Mouse (Mus musculus): ENCODE data around the gene Tnfsf12. TPM values are rescaled to one million over a fixed set of nuclear protein-coding genes. Genes with fewer than 3 reads are reported as not detected.

Tnfsf12 gene
- total RNA-seq, 2 experiments from 2014 or later: 7.2 to 12.3 TPM

DNA sequence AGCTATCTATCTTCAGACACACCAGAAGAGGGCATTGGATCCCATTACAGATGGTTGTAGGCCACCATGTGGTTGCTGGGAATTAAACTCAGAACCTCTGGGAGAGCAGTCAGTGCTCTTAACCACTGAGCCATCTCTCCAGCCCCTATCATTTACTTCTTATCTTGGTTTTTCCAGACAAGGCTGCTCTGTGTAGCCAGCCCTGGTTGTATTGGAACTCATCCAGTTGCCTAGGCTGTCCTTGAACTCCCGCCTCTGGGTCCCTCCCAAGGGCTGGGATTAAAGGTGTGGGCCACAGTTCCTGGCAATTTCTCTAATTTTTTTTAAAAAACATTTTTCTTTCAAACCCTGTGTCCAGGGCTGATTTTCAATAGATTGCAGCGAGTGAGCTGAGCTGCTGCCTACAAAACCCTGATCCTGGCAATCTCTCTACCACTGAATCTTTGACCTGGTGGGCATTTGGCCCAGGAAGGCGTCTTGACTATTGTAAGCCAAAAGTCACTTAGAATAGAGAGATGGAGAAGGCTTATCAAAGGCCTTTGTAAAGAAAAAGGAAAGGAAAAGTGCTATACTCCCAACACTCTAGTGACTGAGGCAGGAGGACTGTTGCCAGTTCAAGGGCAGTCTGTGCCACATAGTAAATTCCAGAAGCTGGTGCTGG lies 34.3 kb downstream of the Tnfsf12 start:
- intact Hi-C loops (cut with DNase I): no loop called here
- DNase-seq (ENCODE audit: low spot score in 2 of 2): no peak

DNA sequence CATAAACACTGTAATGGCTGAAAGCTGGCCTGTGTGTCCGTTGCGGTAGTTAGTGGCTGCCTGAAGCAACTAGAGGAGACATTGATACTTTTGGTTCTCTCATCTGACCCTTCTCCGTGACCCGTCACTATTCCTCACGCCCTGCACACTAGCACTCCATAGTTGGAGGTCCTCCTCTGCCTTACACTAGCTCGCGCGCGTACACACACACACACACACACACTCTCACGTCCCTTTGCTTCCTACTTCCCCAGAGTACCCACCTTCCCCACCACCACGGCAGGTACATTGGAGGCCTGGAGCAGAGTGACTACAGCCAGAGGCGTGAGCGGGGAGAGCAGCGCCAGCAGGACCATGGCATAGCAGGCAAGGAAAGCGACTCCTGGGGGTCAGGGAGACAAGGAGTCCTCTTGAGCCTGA lies 38.2 kb downstream of the Tnfsf12 start:
- DNase-seq (ENCODE audit: low spot score in 2 of 2): peak in 1 of 2 experiments; percentile 33
- intact Hi-C loops (cut with DNase I): no loop called here

DNA sequence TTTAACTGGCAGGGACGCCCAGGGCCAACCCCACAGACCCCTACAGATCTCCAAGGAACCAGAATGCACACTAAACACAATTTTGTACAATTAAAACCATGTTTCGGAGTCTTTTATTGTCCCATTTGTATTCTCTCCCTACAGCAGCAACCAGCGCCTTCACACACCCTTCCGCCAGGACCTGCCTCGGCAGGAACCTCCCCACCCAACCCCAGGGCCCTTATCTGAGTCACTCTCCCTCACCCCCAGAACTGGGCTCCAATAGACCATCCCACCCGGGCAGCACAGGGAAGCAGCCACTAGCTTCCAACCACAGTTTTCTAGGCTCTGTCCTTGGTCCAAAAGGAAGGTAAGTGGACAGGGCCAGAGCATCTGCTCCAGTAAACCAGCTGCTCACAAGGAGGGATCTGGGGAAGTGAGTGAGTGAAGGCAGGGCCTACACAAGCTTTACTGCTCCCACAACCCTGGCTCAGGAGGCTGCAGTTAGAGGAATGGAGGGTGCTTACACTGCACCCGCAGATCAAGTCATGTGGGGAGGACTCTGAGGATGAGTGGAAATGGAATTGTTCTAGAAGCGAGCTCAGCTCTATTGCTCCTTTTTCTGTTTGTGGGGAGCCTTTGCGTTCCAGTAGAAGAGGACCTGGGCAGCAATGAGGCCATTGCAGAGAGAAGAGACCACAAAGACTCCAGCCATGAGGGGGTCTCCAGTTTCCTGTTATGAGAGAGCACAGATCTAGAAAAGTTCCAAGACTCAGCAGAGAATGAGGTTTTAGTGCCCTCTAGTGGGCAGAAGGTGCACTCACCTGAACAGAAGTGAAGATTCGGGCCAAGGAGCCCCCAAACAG lies 38.8 kb downstream of the Tnfsf12 start:
- intact Hi-C loops (cut with DNase I): no loop called here

DNA sequence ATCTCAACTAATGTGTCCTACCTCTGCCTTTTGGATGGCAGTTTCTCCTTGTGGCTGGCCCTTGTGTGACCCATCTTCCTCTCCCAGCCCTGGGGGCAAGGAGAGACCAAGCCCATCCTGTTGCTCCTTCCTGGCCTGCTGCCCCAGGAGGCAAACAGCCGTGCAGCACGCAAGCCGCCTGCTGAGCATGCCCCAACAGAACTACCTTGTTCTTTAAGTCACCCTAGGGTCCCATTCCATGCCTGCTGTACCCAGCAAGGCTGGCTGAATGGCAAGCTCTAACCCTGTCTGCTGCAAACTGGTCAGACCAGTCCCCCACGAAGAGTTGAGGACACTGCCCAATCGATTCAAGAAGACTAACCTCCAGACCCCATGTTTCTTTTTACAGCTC lies 39.6 kb downstream of the Tnfsf12 start:
- intact Hi-C loops (cut with DNase I): no loop called here

More for the DNA sequence above, 38.8 kb downstream of the Tnfsf12 start:
- peak in 1 of 2 experiments; percentile 0 for DNase-seq (ENCODE audit: low spot score in 2 of 2)

DNA sequence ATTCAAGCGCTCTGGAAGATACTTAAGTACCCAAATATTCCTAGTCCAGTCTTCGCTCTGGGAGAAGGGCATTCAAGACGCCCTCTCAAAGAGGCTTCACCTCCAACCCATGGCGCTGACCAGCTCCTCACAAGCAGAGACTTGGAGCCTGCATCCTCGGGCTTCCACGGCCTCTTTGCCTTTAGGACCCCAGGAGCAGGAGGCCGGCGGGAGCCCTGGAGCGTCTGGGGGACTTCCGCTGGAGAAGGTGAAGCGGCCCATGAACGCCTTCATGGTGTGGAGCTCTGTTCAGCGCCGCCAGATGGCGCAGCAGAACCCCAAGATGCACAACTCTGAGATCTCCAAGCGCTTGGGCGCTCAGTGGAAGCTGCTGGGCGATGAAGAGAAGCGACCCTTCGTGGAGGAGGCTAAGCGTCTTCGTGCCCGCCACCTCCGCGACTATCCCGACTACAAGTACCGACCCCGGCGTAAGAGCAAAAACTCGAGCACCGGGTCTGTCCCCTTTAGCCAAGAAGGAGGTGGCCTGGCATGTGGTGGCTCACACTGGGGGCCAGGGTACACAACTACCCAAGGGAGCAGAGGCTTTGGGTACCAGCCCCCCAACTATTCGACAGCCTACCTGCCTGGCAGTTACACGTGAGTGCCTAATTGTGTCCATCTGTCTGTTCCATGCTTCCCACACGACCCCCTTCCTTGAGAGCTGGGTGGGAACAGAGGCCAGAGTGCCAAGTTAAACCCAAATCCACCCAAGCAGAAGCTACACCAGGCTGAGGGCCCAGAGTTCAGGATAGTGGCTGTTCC lies 40.2 kb downstream of the Tnfsf12 start, which contains the start of gene Sox15:
Gene Sox15, plus strand, starts transcription at position 51 of the 801 bp plus-strand sequence.
- peak; percentile 62 to 63 for DNase-seq (ENCODE audit: low spot score in 2 of 2)
- intact Hi-C loops (cut with DNase I): no loop called here

More for the DNA sequence above, 39.6 kb downstream of the Tnfsf12 start:
- peak in 1 of 2 experiments; percentile 1 for DNase-seq (ENCODE audit: low spot score in 2 of 2)

DNA sequence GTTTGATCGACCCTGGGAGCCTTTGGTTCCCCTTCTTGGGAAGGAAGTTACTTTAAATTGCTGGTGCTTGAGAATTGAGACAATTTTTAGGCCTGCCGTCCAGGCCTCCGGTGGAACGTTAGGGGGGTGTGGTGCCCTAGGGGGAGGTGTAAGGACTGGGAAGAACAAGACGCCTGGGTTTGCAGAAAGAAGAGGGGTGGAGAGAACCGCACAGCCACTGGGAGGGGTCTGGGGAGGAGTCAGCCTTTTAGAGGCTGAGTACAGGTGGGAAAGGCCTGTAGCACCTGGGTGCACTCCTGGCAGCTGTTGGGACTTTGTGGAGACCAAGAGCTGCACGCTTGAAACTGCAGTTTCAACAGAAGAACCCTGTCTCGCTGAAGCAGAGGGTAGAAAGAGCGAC lies 40.9 kb downstream of the Tnfsf12 start:
- no peak for DNase-seq (ENCODE audit: low spot score in 2 of 2)
- intact Hi-C loops (cut with DNase I): no loop called here

DNA sequence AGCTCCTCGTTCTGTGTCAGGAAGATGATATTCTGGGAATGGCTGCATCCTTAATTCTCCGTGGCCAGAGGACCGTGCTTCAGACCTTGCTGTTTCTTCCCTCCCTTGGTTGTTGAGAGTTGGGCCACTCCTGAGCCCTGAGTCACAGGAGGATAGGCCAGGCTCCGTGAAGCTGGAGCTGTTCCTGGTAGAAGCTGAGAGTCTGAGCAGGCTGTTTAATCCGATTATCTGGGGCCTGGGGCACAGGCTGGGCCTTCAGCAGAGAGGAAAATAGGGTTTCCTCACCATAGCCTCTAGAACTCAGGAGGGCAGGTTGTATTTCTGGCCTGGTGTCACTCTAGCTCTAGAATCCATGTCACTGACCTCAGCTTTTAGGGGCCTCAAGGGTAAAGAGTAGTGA lies 42.2 kb downstream of the Tnfsf12 start:
- DNase-seq (ENCODE audit: low spot score in 2 of 2): no peak
- intact Hi-C loops (cut with DNase I): no loop called here

DNA sequence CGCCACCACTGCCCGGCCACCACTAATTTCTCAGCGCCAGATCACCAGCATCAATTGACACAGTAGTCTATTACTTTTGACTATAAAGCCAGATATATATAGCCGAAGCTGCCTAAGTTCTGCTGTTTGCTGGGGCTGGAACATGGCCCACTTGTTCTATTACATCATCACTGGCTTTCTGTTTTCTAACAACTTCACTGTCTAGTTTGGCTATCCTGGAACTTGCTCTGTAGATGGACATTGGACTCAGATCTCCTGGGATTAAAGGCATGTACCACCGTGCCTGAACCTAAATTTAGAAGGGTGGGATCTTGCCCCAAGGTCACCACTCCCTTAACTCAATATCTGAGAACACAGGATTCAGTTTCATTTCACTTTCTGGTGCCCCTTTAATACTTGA lies 49.8 kb downstream of the Tnfsf12 start:
- intact Hi-C loops (cut with DNase I): no loop called here
- no peak for DNase-seq (ENCODE audit: low spot score in 2 of 2)

Small RNAs within 50 kb of the gene (microRNA-seq; reads per million reads assigned to microRNA genes)
- gene Mir1934: 6.3 reads per million, percentile 22 among the genes with 10 or more reads in this experiment

Other genes starting within 250 kb of the Tnfsf12 start
- gene Dnah2, start 146.7 kb downstream of the Tnfsf12 start, total RNA-seq (2021): 1 to 10 TPM; 1.4 to 2.1 TPM
- 10 to 100 TPM; 56.1 to 57.3 TPM for gene Efnb3, start 135.6 kb downstream of the Tnfsf12 start, total RNA-seq (2021)
- 10 to 100 TPM; 10.2 to 10.8 TPM for gene Wrap53, start 115.6 kb downstream of the Tnfsf12 start, total RNA-seq (2021)
- 10 to 100 TPM; 21.7 to 22.6 TPM for gene Trp53, start 115.5 kb downstream of the Tnfsf12 start, total RNA-seq (2021)
- 100 to 1,000 TPM; 398 to 420 TPM for gene Atp1b2, start 89.9 kb downstream of the Tnfsf12 start, total RNA-seq (2021)
- not detected for gene Shbg, start 77.9 kb downstream of the Tnfsf12 start, total RNA-seq (2021)
- 10 to 100 TPM in 1 of 2 experiments, 1 to 10 TPM in 1; 9.5 to 11.2 TPM for gene Sat2, start 73.8 kb downstream of the Tnfsf12 start, total RNA-seq (2021)
- gene Fxr2, start 62.9 kb downstream of the Tnfsf12 start, total RNA-seq (2021): 100 to 1,000 TPM; 117 to 149 TPM
- under 1 TPM in 1 of 2 experiments, not detected in 1; 0.39 TPM for gene Sox15, start 40.5 kb downstream of the Tnfsf12 start, total RNA-seq (2021)
- 10 to 100 TPM; 59.8 to 62.3 TPM for gene Mpdu1, start 33.2 kb downstream of the Tnfsf12 start, total RNA-seq (2021)
- gene Cd68, start 29.7 kb downstream of the Tnfsf12 start, total RNA-seq (2021): 10 to 100 TPM; 14.9 to 15.1 TPM
- 100 to 1,000 TPM; 276 to 285 TPM for gene Eif4a1, start 23.4 kb downstream of the Tnfsf12 start, total RNA-seq (2021)
- 100 to 1,000 TPM in 1 of 2 experiments, 10 to 100 TPM in 1; 84.3 to 114 TPM for gene Senp3, start 13.8 kb downstream of the Tnfsf12 start, total RNA-seq (2021)
- gene Tnfsf13, start 10.1 kb downstream of the Tnfsf12 start, total RNA-seq (2021): 1 to 10 TPM; 2.3 to 2.6 TPM
- gene Tnfsfm13, start 249 bp upstream of the Tnfsf12 start, total RNA-seq (2021): 1 to 10 TPM; 1.7 to 3.0 TPM
- gene Polr2a, start 62.8 kb upstream of the Tnfsf12 start, total RNA-seq (2021): 10 to 100 TPM; 53.5 to 59.7 TPM
- not detected for gene Slc35g3, start 66.1 kb upstream of the Tnfsf12 start, total RNA-seq (2021)
- 100 to 1,000 TPM; 122 to 127 TPM for gene Zbtb4, start 70.1 kb upstream of the Tnfsf12 start, total RNA-seq (2021)
- gene Chrnb1, start 100.1 kb upstream of the Tnfsf12 start, total RNA-seq (2021): under 1 TPM; 0.66 to 0.81 TPM
- 10 to 100 TPM; 14.1 to 18.7 TPM for gene Fgf11, start 106.0 kb upstream of the Tnfsf12 start, total RNA-seq (2021)
- gene Tmem102, start 109.8 kb upstream of the Tnfsf12 start, total RNA-seq (2021): not detected
- gene Gm39566, start 119.4 kb upstream of the Tnfsf12 start, total RNA-seq (2021): not detected
- not detected for gene Spem2, start 122.6 kb upstream of the Tnfsf12 start, total RNA-seq (2021)
- gene Spem1, start 126.3 kb upstream of the Tnfsf12 start, total RNA-seq (2021): under 1 TPM; 0.52 TPM
- 100 to 1,000 TPM; 239 to 241 TPM for gene Nlgn2, start 141.9 kb upstream of the Tnfsf12 start, total RNA-seq (2021)
- 100 to 1,000 TPM; 111 to 130 TPM for gene Tmem256, start 142.7 kb upstream of the Tnfsf12 start, total RNA-seq (2021)
- gene Plscr3, start 150.5 kb upstream of the Tnfsf12 start, total RNA-seq (2021): 10 to 100 TPM; 18.4 to 18.7 TPM
- gene Tnk1, start 162.9 kb upstream of the Tnfsf12 start, total RNA-seq (2021): not detected
- not detected for gene Tmem95, start 182.2 kb upstream of the Tnfsf12 start, total RNA-seq (2021)
- gene Kctd11, start 185.6 kb upstream of the Tnfsf12 start, total RNA-seq (2021): 1 to 10 TPM in 1 of 2 experiments, under 1 TPM in 1; 0.93 to 1.3 TPM
- under 1 TPM in 1 of 2 experiments, not detected in 1; 0.27 TPM for gene Acap1, start 199.7 kb upstream of the Tnfsf12 start, total RNA-seq (2021)
- under 1 TPM in 1 of 2 experiments, not detected in 1; 0.64 TPM for gene 2810408A11Rik, start 205.1 kb upstream of the Tnfsf12 start, total RNA-seq (2021)
- gene Neurl4, start 205.2 kb upstream of the Tnfsf12 start, total RNA-seq (2021): 100 to 1,000 TPM; 114 to 121 TPM
- 10 to 100 TPM; 25.9 to 32.4 TPM for gene Gps2, start 218.0 kb upstream of the Tnfsf12 start, total RNA-seq (2021)
- 100 to 1,000 TPM; 406 to 453 TPM for gene Eif5a, start 226.1 kb upstream of the Tnfsf12 start, total RNA-seq (2021)
- gene Ybx2, start 239.9 kb upstream of the Tnfsf12 start, total RNA-seq (2021): 10 to 100 TPM in 1 of 2 experiments, 1 to 10 TPM in 1; 4.6 to 14.7 TPM

Data from left cerebral cortex, postnatal 36 days (tissue).